Mouse (Mus musculus) liver, embryonic 14.5 days (tissue): ENCODE measurements around the gene Gpr179. TPM values are rescaled to one million over a fixed set of nuclear protein-coding genes. Genes with fewer than 3 reads are reported as not detected.

Source experiments
- ATAC-seq: fragments of 200-750 bp; cut with Nextera tagmentation; 2 replicates; pipeline ENCODE4 v1.8.0; 2017; ENCODE audit warnings: moderate number of reproducible peaks, mild to moderate bottlenecking, moderate library complexity; ENCODE audit not compliant: insufficient read depth
- DNase-seq, 3 experiments: peaks; one replicate each; pipeline ENCODE4 v3.0.0-alpha.2; 2012 to 2013; ENCODE audit warnings: low read depth in 3 of 3, low spot score in 3 of 3
- H3K27ac ChIP-seq: fragments of 300-500 bp; sonication (generic); 2 replicates; pipeline ENCODE4 v1.5.1; 2014; ENCODE audit warnings: moderate library complexity, mild to moderate bottlenecking, control low read depth, inconsistent platforms
- H3K27me3 ChIP-seq: fragments of 300-500 bp; sonication (generic); 2 replicates; pipeline ENCODE4 v1.6.1; 2014; ENCODE audit warnings: mild to moderate bottlenecking, low read length, moderate library complexity; ENCODE audit not compliant: control insufficient read depth, insufficient read depth
- H3K36me3 ChIP-seq: fragments of 300-500 bp; sonication (generic); replicated peaks from 2 replicates; pipeline ENCODE4 v1.6.1; 2014; ENCODE audit warnings: low read depth; ENCODE audit not compliant: control insufficient read depth, insufficient read depth
- H3K4me1 ChIP-seq, 2 experiments: fragments of 200-500 bp in 1 of 2; fragments of 300-500 bp in 1 of 2; sonication (generic) in 1 of 2; replicated peaks; 2 replicates each; pipeline ENCODE4 v1.6.1; 2012 to 2014; ENCODE audit warnings: antibody characterized with exemption in 1 of 2, inconsistent platforms in 1 of 2, low read length in 1 of 2; ENCODE audit not compliant: control insufficient read depth in 2 of 2, insufficient read depth in 2 of 2
- H3K4me2 ChIP-seq: fragments of 300-500 bp; sonication (generic); 2 replicates; pipeline ENCODE4 v1.6.1; 2014; ENCODE audit warnings: low read depth, mild to moderate bottlenecking, control low read depth, moderate library complexity
- H3K4me3 ChIP-seq, 2 experiments: fragments of 200-500 bp in 1 of 2; fragments of 300-500 bp in 1 of 2; sonication (generic) in 1 of 2; 2 replicates each; pipeline ENCODE4 v1.5.1; 2012 to 2014; ENCODE audit warnings: low read depth in 2 of 2, low read length in 2 of 2, mild to moderate bottlenecking in 2 of 2, control low read depth in 1 of 2, inconsistent platforms in 1 of 2, moderate library complexity in 1 of 2; ENCODE audit not compliant: insufficient read depth in 1 of 2
- H3K9ac ChIP-seq: fragments of 300-500 bp; sonication (generic); replicated peaks from 2 replicates; pipeline ENCODE4 v1.6.1; 2014; ENCODE audit warnings: mild to moderate bottlenecking, control low read depth, moderate library complexity
- H3K9me3 ChIP-seq: fragments of 300-500 bp; sonication (generic); 2 replicates; pipeline ENCODE4 v1.6.1; 2016; ENCODE audit warnings: low read length, mixed read lengths; ENCODE audit not compliant: control insufficient read depth
- CTCF ChIP-seq: IDR thresholded peaks from 2 replicates; pipeline ENCODE4 v1.5.1; 2016; ENCODE audit warnings: antibody characterized with exemption, low read depth, control low read depth
- EP300 ChIP-seq: IDR thresholded peaks from 2 replicates; pipeline ENCODE4 v1.6.1; 2016; ENCODE audit warnings: antibody characterized with exemption, low read depth
- WGBS: fragments of 180-500 bp; shearing (Covaris S2); extraction: QIAGEN DNeasy Blood & Tissue Kit; methylation state at CpG from one replicate; pipeline ENCODE4 v1.1.7; 2014; ENCODE audit not compliant: insufficient replicate concordance; 5-methylcytosine and 5-hydroxymethylcytosine counted together
- polyA plus RNA-seq, 2 experiments: library from polyadenylated mRNA; depleted of rRNA in 1 of 2; stranded (reverse) in 1 of 2; unstranded in 1 of 2; fragments of >200 nt; fragmentation: Nextera tagmentation in 1 of 2; extraction: Ambion mirVana in 1 of 2; gene quantifications; 2 replicates each; pipeline versions ENCODE4 v1.2.1 to v1.2.3; 2012 to 2014

Gpr179 gene
- polyA plus RNA-seq, 2 experiments: 0.01 TPM; not detected in 1

GRCm38 (mm10) chr11:97365556-97365955 lies 13.7 kb upstream of the Gpr179 start:
- ATAC-seq: no peak
- Histone ChIP-seq H3K4me3 (no peak overlapping the region), H3K27me3 (no peaks in the 10 kb centered on the region), H3K4me2 (no peak overlapping the region; the same call in 1 of the 2 replicates), H3K27ac (no peak overlapping the region), H3K9ac (no peak overlapping the region), H3K4me1 (peaks cover 18 to 22% of the 10 kb centered on the region in 2 experiments), H3K36me3 (no peaks in the 10 kb centered on the region), H3K9me3 (no peaks in the 10 kb centered on the region)
- 70% methylated on average over 1 of the region's 1 CpGs for WGBS
- DNase-seq: no peak
- TF ChIP-seq EP300 (no peak), CTCF (no peak)

GRCm38 (mm10) chr11:97363644-97363995 lies 11.7 kb upstream of the Gpr179 start:
- Histone ChIP-seq H3K27ac (peak overlapping the region; percentile 58), H3K9me3 (no peaks in the 10 kb centered on the region), H3K27me3 (no peaks in the 10 kb centered on the region), H3K4me3 (peak overlapping the region; percentile 61 to 98), H3K4me2 (peak overlapping the region; percentile 80), H3K4me1 (peaks cover 18 to 22% of the 10 kb centered on the region in 2 experiments), H3K9ac (peak overlapping the region; percentile 84), H3K36me3 (no peaks in the 10 kb centered on the region)
- WGBS: 2% methylated on average over 7 of the region's 7 CpGs
- no peak for ATAC-seq
- peak in 1 of 3 experiments; percentile 24 for DNase-seq
- TF ChIP-seq EP300 (no peak), CTCF (no peak)

GRCm38 (mm10) chr11:97362943-97363643 lies 11.2 kb upstream of the Gpr179 start:
- DNase-seq (no peak), ATAC-seq (peak; percentile 5; the same call in 1 of the 2 replicates)
- H3K4me1 ChIP-seq: peaks cover 18 to 22% of the 10 kb centered on the region in 2 experiments
- peak overlapping the region; percentile 61 to 98 for H3K4me3 ChIP-seq
- H3K36me3 ChIP-seq: no peaks in the 10 kb centered on the region
- H3K27me3 ChIP-seq: no peaks in the 10 kb centered on the region
- H3K27ac ChIP-seq: peak overlapping the region; percentile 58
- under 1% methylated on average over 47 of the region's 49 CpGs for WGBS
- H3K9me3 ChIP-seq: no peaks in the 10 kb centered on the region
- TF ChIP-seq CTCF (no peak), EP300 (no peak)
- H3K4me2 ChIP-seq: peak overlapping the region; percentile 80
- H3K9ac ChIP-seq: peak overlapping the region; percentile 84

GRCm38 (mm10) chr11:97362649-97362942 lies 10.7 kb upstream of the Gpr179 start:
- peak overlapping the region; percentile 84 for H3K9ac ChIP-seq
- H3K4me1 ChIP-seq: peaks cover 18 to 22% of the 10 kb centered on the region in 2 experiments
- under 1% methylated on average over 33 of the region's 39 CpGs for WGBS
- no peaks in the 10 kb centered on the region for H3K36me3 ChIP-seq
- H3K27ac ChIP-seq: peak overlapping the region; percentile 58
- peak overlapping the region; percentile 80 for H3K4me2 ChIP-seq
- DNase-seq: no peak
- TF ChIP-seq EP300: no peak
- TF ChIP-seq CTCF: no peak
- peak; percentile 18; the same call in 1 of the 2 replicates for ATAC-seq
- no peaks in the 10 kb centered on the region for H3K27me3 ChIP-seq
- peak overlapping the region; percentile 61 to 98 for H3K4me3 ChIP-seq
- H3K9me3 ChIP-seq: no peaks in the 10 kb centered on the region

GRCm38 (mm10) chr11:97361948-97362648 lies 10.2 kb upstream of the Gpr179 start, which contains the start of gene Socs7:
Gene Socs7, plus strand, starts transcription at chr11:97362551.
- peak within 1 kb of the TSS; percentile 84 for H3K9ac ChIP-seq
- no peaks in the 10 kb centered on the region for H3K9me3 ChIP-seq
- peak within 1 kb of the TSS; percentile 80 for H3K4me2 ChIP-seq
- DNase-seq (peak; percentile 78 to 82 (median 80)), ATAC-seq (peak; percentile 93)
- no peaks in the 10 kb centered on the region for H3K27me3 ChIP-seq
- peaks cover 18 to 22% of the 10 kb centered on the region in 2 experiments for H3K4me1 ChIP-seq
- 1% methylated on average over 53 of the region's 81 CpGs for WGBS
- H3K36me3 ChIP-seq: no peaks in the 10 kb centered on the region
- peak within 1 kb of the TSS; percentile 58 for H3K27ac ChIP-seq
- peak within 1 kb of the TSS; percentile 61 to 98 for H3K4me3 ChIP-seq
- TF ChIP-seq EP300: no peak
- no peak for TF ChIP-seq CTCF
